Mouse (Mus musculus): ENCODE data around the gene Gm20696. TPM values are rescaled to one million over a fixed set of nuclear protein-coding genes. Genes with fewer than 3 reads are reported as not detected.

Gm20696 gene
- total and polyA plus RNA-seq, 3 experiments = 0.59 TPM; not detected in 2

DNA sequence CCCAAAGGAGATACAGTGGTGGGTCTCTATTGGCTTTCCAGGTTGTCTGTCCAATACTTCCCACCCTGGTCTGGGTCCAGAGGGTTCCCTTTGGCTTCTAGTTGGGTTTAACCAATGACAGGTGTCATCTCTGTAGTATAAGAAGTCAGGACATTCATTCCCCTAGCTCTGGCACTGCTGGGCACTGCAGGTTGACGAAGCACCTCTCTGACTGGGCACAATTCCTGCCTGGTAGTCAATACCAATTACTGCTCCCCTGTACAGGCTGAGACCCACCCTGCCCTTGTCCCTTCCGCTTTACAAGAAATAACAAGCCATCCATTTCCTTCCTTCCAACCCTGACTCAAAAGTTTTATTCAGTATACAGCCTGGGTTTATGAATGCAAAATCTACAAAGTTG is 226.0 kb downstream of the Gm20696 start:
- H3K9ac ChIP-seq (ENCODE audit: insufficient read depth, low read depth) = no peak overlapping the region
- no peaks in the 10 kb centered on the region for H3K9me3 ChIP-seq (replicated peaks; ENCODE audit: low read length)
- no peak overlapping the region for H3K27ac ChIP-seq (ENCODE audit: insufficient read depth, low read depth)
- H3K36me3 ChIP-seq (replicated peaks in 1 of 2; ENCODE audit: control insufficient read depth in 1 of 2, insufficient read depth in 1 of 2, low read length in 1 of 2) = no peaks in the 10 kb centered on the region
- in situ Hi-C loops (cut with MboI; ENCODE audit: low pct_ligation_motif_present, low pct_unique_long_range_greater_than_20kb, low sequenced_read_pairs) = no loop called here
- TF ChIP-seq RCOR1 (conservative IDR thresholded peaks at IDR 0.05; ENCODE audit: low read depth, low read length) = no peak
- no peak for TF ChIP-seq ZMIZ1 (IDR thresholded peaks at IDR 0.05; ENCODE audit: low read depth, low read length)
- peaks cover 0 to 13% of the 10 kb centered on the region in 2 experiments; a peak in 2 of 4 replicates for H3K4me1 ChIP-seq (ENCODE audit: control insufficient read depth in 1 of 2, insufficient read depth in 2 of 2)
- H3K4me2 ChIP-seq (ENCODE audit: insufficient read depth, low read depth, poor library complexity, severe bottlenecking) = no peak overlapping the region
- no peak for DNase-seq (ENCODE audit: extremely low read depth)
- no peak overlapping the region for H3K4me3 ChIP-seq (replicated peaks in 1 of 3; ENCODE audit: low read depth in 2 of 3, low read length in 2 of 3, poor library complexity in 1 of 3)
- H3K27me3 ChIP-seq (replicated peaks) = no peaks in the 10 kb centered on the region
- no peaks in the 10 kb centered on the region for H3K79me2 ChIP-seq (replicated peaks; ENCODE audit: control insufficient read depth, extremely low read depth, insufficient read depth, poor library complexity, severe bottlenecking)
- dilution Hi-C loops (cut with MboI; ENCODE audit: extremely low pct_ligation_motif_present, extremely low pct_unique_long_range_greater_than_20kb, low sequenced_read_pairs) = no loop called here

- H3K27me3 ChIP-seq (replicated peaks) = no peaks in the 10 kb centered on the region
- H3K36me3 ChIP-seq (replicated peaks in 1 of 2; ENCODE audit: control insufficient read depth in 1 of 2, insufficient read depth in 1 of 2, low read length in 1 of 2) = no peaks in the 10 kb centered on the region
- H3K27ac ChIP-seq (ENCODE audit: insufficient read depth, low read depth) = no peak overlapping the region
- dilution Hi-C loops (cut with MboI; ENCODE audit: extremely low pct_ligation_motif_present, extremely low pct_unique_long_range_greater_than_20kb, low sequenced_read_pairs) (no loop called here), in situ Hi-C loops (cut with MboI; ENCODE audit: low pct_ligation_motif_present, low pct_unique_long_range_greater_than_20kb, low sequenced_read_pairs) (no loop called here)
- H3K4me2 ChIP-seq (ENCODE audit: insufficient read depth, low read depth, poor library complexity, severe bottlenecking) = no peak overlapping the region
- no peak overlapping the region for H3K4me3 ChIP-seq (replicated peaks in 1 of 3; ENCODE audit: low read depth in 2 of 3, low read length in 2 of 3, poor library complexity in 1 of 3)
- TF ChIP-seq CHD2 (IDR thresholded peaks at IDR 0.05; ENCODE audit: low read length) (no peak), PAX5 (IDR thresholded peaks at IDR 0.05; ENCODE audit: low read length) (no peak), E2F4 (IDR thresholded peaks at IDR 0.05; ENCODE audit: insufficient replicate concordance, low read depth, low read length) (no peak), SMC3 (IDR thresholded peaks at IDR 0.05; ENCODE audit: low read depth, low read length) (no peak), USF2 (conservative IDR thresholded peaks at IDR 0.05; ENCODE audit: low read depth, low read length) (no peak)
- no peaks in the 10 kb centered on the region for H3K79me2 ChIP-seq (replicated peaks; ENCODE audit: control insufficient read depth, extremely low read depth, insufficient read depth, poor library complexity, severe bottlenecking)
- DNase-seq (ENCODE audit: extremely low read depth) = no peak
- H3K9me3 ChIP-seq (replicated peaks; ENCODE audit: low read length) = no peaks in the 10 kb centered on the region
- peaks cover 0 to 14% of the 10 kb centered on the region in 2 experiments; a peak in 2 of 4 replicates for H3K4me1 ChIP-seq (ENCODE audit: control insufficient read depth in 1 of 2, insufficient read depth in 2 of 2)
- no peak overlapping the region for H3K9ac ChIP-seq (ENCODE audit: insufficient read depth, low read depth)
Measured at GRCm38 (mm10) chr6:99439878-99440361, 226.7 kb downstream of the Gm20696 start.

GRCm38 (mm10) chr6:99439214-99439877 is 227.3 kb downstream of the Gm20696 start:
- no peak overlapping the region for H3K9ac ChIP-seq (ENCODE audit: insufficient read depth, low read depth)
- H3K79me2 ChIP-seq (replicated peaks; ENCODE audit: control insufficient read depth, extremely low read depth, insufficient read depth, poor library complexity, severe bottlenecking) = no peaks in the 10 kb centered on the region

More at GRCm38 (mm10) chr6:99439214-99439877, 227.3 kb downstream of the Gm20696 start:
- no peaks in the 10 kb centered on the region for H3K9me3 ChIP-seq (replicated peaks; ENCODE audit: low read length)
- H3K36me3 ChIP-seq (replicated peaks in 1 of 2; ENCODE audit: control insufficient read depth in 1 of 2, insufficient read depth in 1 of 2, low read length in 1 of 2) = no peaks in the 10 kb centered on the region
- no peaks in the 10 kb centered on the region for H3K27me3 ChIP-seq (replicated peaks)
- H3K4me1 ChIP-seq (ENCODE audit: control insufficient read depth in 1 of 2, insufficient read depth in 2 of 2) = peaks cover 0 to 16% of the 10 kb centered on the region in 2 experiments; a peak in 2 of 4 replicates
- H3K27ac ChIP-seq (ENCODE audit: insufficient read depth, low read depth) = no peak overlapping the region
- no peak overlapping the region for H3K4me2 ChIP-seq (ENCODE audit: insufficient read depth, low read depth, poor library complexity, severe bottlenecking)
- no peak for DNase-seq (ENCODE audit: extremely low read depth)
- H3K4me3 ChIP-seq (replicated peaks in 1 of 3; ENCODE audit: low read depth in 2 of 3, low read length in 2 of 3, poor library complexity in 1 of 3) = no peak overlapping the region
- dilution Hi-C loops (cut with MboI; ENCODE audit: extremely low pct_ligation_motif_present, extremely low pct_unique_long_range_greater_than_20kb, low sequenced_read_pairs) (no loop called here), in situ Hi-C loops (cut with MboI; ENCODE audit: low pct_ligation_motif_present, low pct_unique_long_range_greater_than_20kb, low sequenced_read_pairs) (no loop called here)
- TF ChIP-seq ZKSCAN1 (IDR thresholded peaks at IDR 0.05; ENCODE audit: borderline replicate concordance, low read depth, low read length) = no peak
- no peak for TF ChIP-seq JUN (IDR thresholded peaks at IDR 0.05; ENCODE audit: insufficient read depth, low read depth, low read length)
- no peak for TF ChIP-seq USF1 (IDR thresholded peaks at IDR 0.05; ENCODE audit: low read depth, low read length)
- no peak for TF ChIP-seq NRF1 (IDR thresholded peaks at IDR 0.05; ENCODE audit: low read depth, low read length)
- TF ChIP-seq MAZ (IDR thresholded peaks at IDR 0.05; ENCODE audit: low read depth, low read length) = no peak
- TF ChIP-seq SIN3A (IDR thresholded peaks at IDR 0.05; ENCODE audit: low read length) = no peak
- no peak for TF ChIP-seq MEF2A (IDR thresholded peaks at IDR 0.05; ENCODE audit: borderline replicate concordance, low read depth, low read length)
- no peak for TF ChIP-seq RCOR1 (conservative IDR thresholded peaks at IDR 0.05; ENCODE audit: low read depth, low read length)
- TF ChIP-seq POLR2AphosphoS2 (IDR thresholded peaks at IDR 0.05; ENCODE audit: low read depth, low read length) = no peak
- no peak for TF ChIP-seq IRF4 (IDR thresholded peaks at IDR 0.05; ENCODE audit: low read depth, low read length)
- no peak for TF ChIP-seq PAX5 (IDR thresholded peaks at IDR 0.05; ENCODE audit: low read length)
- TF ChIP-seq CHD1 (IDR thresholded peaks at IDR 0.05; ENCODE audit: low read depth, low read length) = no peak
- TF ChIP-seq JUND (conservative IDR thresholded peaks at IDR 0.05; ENCODE audit: low read depth, low read length) = no peak
- TF ChIP-seq MAX (IDR thresholded peaks at IDR 0.05; ENCODE audit: low read length) = no peak
- no peak for TF ChIP-seq BHLHE40 (IDR thresholded peaks at IDR 0.05; ENCODE audit: low read depth, low read length)
